Mouse (Mus musculus): ENCODE measurements around the gene Mier1.

The Mier1 gene

DNA sequence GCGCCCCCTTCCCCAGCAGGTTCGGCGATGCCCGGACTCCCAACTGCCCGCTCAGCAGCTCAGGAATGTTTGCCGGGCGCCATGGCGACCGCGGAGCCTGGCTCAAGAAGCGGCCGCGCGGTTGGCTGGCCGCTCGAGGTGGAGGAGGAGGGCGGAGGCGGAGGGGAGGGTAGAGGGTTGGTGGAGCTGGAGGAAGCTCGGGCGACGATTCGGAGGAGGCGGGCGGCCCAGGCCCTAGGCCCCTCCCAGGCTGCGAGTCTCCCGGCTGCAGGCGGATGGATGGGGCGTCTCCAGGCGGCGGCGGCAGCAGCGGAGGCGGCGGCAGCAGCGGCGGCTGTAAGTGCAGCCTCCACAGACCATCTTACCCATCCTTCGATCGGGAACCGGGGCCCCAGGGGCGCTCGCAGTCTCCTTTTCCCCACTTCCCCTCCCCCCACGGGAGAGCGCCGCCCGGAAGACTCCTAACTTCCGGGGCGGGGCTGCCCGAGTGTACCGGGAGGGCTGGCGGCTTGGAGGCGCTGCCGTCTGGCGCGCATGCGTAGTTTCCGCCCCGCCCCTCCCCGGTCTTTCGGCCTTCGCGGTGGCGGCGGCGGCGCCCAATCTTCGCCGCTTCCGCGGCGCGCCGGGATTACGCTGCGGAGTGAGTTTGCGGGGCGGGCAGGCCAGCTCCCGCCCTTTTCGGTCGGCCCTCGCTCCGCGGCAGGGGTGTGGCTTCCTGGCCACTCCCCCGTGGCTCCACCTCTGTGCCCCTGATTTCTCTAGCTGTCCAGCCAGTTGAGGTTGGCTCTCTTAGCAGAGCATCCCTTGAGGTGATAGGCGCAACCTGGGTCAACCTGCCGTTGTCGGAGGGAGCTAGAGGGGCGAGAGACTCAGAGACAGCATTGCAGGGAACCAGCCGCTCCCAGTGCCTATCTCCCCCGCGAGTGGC lies at the start of gene Mier1, which contains the start of gene Wdr78:
Gene Mier1, plus strand, starts transcription at position 207 of the 928 bp plus-strand sequence.
Gene Wdr78, minus strand, starts transcription at position 372 of the 928 bp plus-strand sequence.
- DNase-seq (ENCODE audit: low spot score in 2 of 2), result peak; percentile 87 to 93

DNA sequence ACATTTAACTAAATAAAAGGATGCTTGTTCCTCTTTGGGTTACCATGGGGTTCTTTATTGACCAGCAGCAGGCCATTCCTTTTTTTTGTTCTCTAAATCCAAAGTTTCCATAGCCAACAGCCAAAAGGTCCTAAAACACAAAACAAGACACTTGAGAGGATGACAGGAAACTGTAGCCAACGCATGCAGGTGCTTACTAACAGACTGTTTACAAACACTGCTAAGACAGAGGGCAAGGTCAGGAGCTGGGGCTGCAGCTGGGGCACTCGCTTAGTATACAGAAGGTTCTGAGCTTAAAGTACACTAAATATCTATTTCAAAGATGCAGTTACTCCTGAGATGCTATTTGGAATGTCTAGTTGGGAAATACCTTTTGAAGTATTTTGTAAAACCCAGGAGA lies 49.8 kb upstream of the Mier1 start:
- DNase-seq (ENCODE audit: low spot score in 2 of 2), result no peak

- DNase-seq (ENCODE audit: low spot score in 2 of 2), result no peak
These were observed 49.2 kb upstream of the Mier1 start for GRCm38 (mm10) chr4:103064976-103065375.

GRCm38 (mm10) chr4:103067906-103068655 lies 46.1 kb upstream of the Mier1 start:
- no peak for DNase-seq (ENCODE audit: low spot score in 2 of 2)

DNA sequence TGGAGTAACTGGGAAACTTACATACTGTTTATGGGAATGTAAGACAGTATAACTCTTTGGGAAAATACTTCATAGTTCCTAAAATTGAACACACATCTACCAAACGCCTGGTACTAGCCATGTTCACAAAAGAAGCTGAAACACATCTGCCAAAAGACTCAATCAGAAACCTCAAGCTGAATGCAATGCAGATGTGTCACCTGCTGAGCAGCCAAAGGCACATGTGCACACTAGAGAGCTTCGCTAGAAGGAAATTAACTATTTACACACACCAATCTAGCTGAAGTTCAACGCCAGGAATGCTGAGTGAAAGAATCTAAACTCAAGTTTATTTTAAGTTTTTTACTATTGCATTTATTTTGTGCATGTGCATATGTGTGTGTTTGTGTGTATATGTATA lies 43.6 kb upstream of the Mier1 start:
- DNase-seq (ENCODE audit: low spot score in 2 of 2), result no peak

GRCm38 (mm10) chr4:103085237-103085636 lies 29.0 kb upstream of the Mier1 start:
- DNase-seq (ENCODE audit: low spot score in 2 of 2), result no peak

DNA sequence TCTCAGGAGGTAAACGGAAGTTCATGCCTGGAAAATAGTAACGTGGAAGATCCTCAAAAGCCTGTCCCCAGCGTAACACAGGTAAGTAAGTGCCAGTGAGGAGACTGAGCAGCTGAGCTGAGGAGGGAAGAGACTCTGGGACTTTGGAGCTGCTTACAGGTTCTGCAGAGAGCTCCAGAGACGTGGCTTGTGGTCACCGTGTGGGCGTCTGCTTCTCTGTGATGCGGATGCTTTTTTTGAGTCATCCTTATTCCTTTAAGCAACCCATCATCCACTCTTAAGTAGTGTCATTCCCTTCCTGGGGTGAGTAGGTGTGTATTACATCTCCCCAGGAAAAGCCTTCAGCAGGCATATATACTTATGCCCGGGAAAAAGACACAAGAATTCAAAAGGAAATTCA lies 18.3 kb upstream of the Mier1 start:
- DNase-seq (ENCODE audit: low spot score in 2 of 2), result no peak

GRCm38 (mm10) chr4:103098532-103098931 lies 15.7 kb upstream of the Mier1 start:
- no peak for DNase-seq (ENCODE audit: low spot score in 2 of 2)

DNA sequence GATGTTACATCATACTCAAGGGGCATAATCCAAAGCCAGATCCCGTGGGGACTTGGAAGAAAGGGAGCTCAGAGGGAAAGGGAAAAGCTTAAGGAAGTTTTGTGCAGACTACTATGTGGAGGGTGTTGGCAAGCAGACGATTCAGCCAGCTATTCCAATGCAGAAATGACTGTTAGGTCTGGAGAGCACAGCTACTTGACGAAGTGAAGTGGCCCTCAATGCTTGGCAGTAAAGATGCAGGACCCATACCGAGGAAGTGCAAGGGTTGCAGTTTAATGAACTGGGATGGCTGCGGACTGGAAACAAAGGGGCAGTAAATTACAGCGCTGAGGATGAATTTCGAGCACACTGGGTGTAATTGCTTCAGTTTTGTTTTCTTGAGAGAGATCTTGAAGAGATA lies 1.5 kb upstream of the Mier1 start:
- DNase-seq (ENCODE audit: low spot score in 2 of 2), result no peak

DNA sequence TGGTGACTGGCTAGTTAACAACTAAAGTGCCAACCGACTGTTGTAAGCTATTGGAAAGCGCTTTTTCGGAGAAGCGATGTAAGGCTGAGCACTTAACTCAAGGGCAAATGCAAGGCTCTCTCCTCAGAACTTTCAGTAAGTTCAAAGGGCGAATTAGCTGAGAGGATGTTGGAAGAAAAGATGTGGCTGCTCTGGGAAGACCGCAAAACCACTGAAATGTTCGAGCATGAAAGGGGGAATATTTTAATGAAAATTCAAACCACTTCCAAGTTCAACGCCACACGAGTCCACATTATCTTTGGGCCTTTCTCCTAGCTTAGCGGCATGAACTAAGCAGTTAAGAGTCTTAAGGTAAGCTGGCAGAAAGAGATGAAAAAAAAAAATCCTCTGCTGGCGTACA lies 788 bp upstream of the Mier1 start:
- DNase-seq (ENCODE audit: low spot score in 2 of 2), result no peak

DNA sequence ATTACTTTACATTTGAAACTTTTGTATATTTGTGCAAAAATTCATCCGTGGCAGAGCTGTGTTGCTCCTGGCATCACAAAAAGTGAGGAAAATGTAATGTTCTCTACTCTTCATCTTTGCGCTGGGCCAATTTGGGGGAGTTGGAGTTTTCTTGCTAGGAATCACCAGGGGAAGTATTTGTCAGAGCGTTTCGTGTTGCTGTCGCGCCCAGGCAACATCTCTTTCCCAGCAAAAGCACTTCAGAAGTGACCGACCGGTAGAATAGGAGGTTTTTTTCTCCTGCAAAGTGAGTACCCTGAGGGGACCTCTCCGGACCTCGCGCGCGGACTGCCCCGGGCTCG lies 4.7 kb downstream of the Mier1 start:
- no peak for DNase-seq (ENCODE audit: low spot score in 2 of 2)

- DNase-seq (ENCODE audit: low spot score in 2 of 2), result peak; percentile 32 to 54
These were observed 5.2 kb downstream of the Mier1 start for GRCm38 (mm10) chr4:103119229-103120027.

- no peak for DNase-seq (ENCODE audit: low spot score in 2 of 2)
These were observed 5.8 kb downstream of the Mier1 start for GRCm38 (mm10) chr4:103120028-103120384.

DNA sequence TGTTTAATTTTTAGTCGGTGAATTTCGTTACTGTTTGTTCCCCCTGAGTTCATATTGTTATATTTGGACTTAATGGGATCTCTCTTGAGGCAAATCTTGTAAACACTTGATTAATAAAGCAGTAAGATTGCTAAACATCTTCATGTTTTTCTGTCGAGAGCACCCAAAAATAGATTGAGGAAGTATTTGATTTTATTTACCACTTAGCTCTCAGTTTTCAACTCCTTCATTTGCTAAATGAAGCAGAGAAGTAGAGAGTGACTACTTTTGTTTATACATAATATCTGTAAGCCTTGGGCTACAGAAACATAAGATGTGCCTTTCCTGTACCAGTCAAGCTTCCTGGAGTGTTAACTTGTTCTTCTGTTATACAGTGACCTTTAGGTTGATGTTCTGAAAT lies 6.2 kb downstream of the Mier1 start:
- no peak for DNase-seq (ENCODE audit: low spot score in 2 of 2)

DNA sequence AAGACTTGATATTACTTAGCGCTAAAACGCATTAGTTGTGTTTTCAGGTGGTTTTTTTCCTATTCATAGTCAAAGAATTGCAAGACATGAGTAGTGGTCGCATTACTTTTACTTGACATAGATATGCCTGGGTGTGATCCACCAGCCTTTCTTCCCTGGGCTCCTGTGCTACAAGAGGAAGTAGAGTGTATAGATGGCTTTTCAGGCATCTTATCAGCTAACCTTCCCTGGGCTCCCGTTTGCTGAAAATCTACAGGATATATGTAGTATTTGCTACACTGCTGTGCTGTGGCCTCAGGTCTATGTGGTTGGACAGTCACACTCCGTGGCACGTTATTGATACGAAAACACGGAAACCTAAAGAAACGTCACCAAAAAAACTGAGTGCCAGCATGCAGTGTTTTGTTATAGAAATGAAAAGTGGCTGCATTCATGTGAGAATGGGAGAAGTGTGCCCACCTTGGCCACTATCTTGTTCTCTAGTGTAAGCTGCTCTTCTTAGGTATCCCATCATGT lies 6.7 kb downstream of the Mier1 start:
- DNase-seq (ENCODE audit: low spot score in 2 of 2), result no peak

DNA sequence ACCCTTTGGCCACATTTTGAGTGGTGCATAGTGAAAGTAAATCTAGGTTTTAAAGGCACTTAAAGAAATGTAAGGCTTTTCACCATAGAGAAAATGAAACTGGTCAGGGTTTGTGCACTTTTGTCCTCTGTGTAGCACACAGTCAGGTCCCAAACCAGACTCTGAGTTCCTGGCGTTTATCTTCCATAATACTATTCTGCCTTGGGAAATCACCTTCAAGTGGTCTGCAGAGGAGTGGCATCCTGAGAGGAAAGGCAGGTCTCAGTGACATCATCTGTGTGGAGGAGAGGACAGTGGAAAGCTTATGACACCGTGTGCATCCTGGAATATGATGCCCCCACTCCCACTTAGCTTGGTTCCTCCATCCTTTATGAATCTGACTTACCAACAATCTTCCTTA lies 8.9 kb downstream of the Mier1 start:
- DNase-seq (ENCODE audit: low spot score in 2 of 2), result no peak

DNA sequence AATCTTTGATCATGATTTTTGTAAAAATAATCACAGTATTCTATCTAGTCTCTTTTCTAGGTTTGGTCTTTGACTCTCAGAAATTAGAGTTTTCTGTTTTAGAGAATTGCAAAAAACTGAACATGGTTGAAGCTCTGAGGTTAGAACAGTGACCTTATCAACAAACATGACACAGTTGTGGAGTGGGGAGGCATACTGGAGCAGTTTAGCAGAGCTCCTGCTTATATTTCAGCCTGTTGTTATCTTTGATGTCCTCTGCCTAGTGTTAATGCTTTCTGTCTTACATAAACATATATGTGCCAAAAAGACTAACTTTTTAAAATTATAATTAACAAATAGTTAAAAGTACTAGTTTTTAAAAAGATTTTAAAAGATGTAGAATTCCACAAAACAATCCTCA lies 9.4 kb downstream of the Mier1 start:
- DNase-seq (ENCODE audit: low spot score in 2 of 2), result no peak

GRCm38 (mm10) chr4:103126533-103126932 lies 12.3 kb downstream of the Mier1 start:
- no peak for DNase-seq (ENCODE audit: low spot score in 2 of 2)

DNA sequence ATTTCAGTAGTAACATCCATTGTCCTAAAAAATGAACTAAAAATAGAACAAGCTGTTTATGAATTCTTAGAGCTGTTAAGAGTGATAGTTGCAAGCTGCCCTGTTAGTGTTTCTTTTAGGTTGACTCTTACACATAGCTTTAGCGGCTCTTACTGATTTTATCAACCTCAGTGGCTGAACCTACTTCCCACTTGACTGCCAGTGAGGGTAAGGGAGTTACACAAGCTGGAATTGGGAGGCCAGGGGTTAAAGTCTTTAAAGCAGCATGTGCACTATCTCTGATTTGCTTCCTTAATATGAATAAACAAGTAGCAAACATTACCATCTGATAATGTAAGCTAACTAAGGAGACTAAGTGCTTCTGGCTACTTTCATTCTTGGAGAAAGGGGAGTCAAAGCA lies 22.8 kb downstream of the Mier1 start:
- DNase-seq (ENCODE audit: low spot score in 2 of 2), result no peak

- DNase-seq (ENCODE audit: low spot score in 2 of 2), result peak in 1 of 2 experiments; percentile 83
These were observed 32.1 kb downstream of the Mier1 start for GRCm38 (mm10) chr4:103146339-103146738.

GRCm38 (mm10) chr4:103151946-103152345 lies 37.8 kb downstream of the Mier1 start:
- no peak for DNase-seq (ENCODE audit: low spot score in 2 of 2)

DNA sequence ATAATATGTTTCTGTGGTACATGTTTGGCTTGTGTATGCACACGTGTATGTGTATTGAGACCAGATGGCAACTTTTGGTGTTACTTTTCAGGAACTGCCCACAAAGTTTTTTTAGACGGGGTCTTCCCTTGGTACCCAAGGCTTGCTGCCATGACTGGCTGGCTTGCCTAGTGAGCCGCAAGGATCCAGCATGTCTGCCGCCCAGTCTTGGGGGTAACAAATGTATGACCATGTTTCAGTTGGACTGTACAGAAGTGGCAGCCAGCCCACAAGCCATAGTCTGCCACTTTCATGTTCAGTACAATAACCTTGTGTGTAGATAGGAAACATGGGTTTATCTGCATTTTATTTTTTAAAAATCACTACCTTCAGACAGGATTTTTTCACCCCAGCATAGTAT lies 44.6 kb downstream of the Mier1 start:
- no peak for DNase-seq (ENCODE audit: low spot score in 2 of 2)
